Mouse (Mus musculus): ENCODE measurements around the gene Nupr1.

- TF ChIP-seq EP300 (IDR thresholded peaks at IDR 0.05; ENCODE audit: low read depth) (no peak), CTCF (IDR thresholded peaks at IDR 0.05; ENCODE audit: low read depth) (no peak)
Measured at GRCm38 (mm10) chr7:126679683-126680082, 49.0 kb upstream of the Nupr1 start.

All from liver, embryonic 14.5 days (tissue).